Mouse (Mus musculus): ENCODE measurements around the gene Tmed8.
"Not testable (repeated sequence)": the region's sequence is repeated elsewhere in the genome, so short reads cannot be mapped to it uniquely, and the experiment has no call there.

DNA sequence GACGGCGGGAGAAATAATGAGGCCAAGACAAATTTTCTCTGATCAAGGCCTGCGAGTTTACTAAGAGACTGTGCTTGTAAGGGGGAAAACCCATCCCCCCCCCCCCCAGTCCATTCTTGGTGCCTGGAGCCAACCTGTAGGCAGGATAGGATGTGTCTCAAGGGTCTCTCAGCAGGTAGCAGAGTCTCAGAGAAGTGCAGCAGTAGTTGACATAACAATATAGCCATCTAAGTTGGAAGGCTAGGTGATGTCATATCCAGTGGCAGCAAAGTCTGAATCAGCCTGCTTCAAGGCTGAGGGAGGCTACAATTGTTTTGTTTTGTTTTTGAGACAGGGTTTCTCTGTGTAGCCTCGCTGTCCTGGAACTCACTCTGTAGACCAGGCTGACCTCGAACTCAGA lies 5.5 kb upstream of the Tmed8 start:
- not testable (repeated sequence) for TF ChIP-seq CTCF (IDR thresholded peaks at IDR 0.05; ENCODE audit: low read depth, low read length); POLR2A (IDR thresholded peaks at IDR 0.05; ENCODE audit: insufficient read depth, low read length)

All from ES-Bruce4 (cell line).